Mouse (Mus musculus): ENCODE measurements around the gene Nip7. TPM values are rescaled to one million over a fixed set of nuclear protein-coding genes. Genes with fewer than 3 reads are reported as not detected.

Nip7 gene
- polyA plus RNA-seq (2015; fragmentation: Nextera tagmentation; extraction: Ambion mirVana), result 68.6 and 75.3 TPM in 2 replicates

GRCm38 (mm10) chr8:107056076-107056972, at the start of gene Nip7, which contains the start of gene Cog8:
Gene Nip7 (plus strand): TSS chr8:107056877.
Gene Cog8 (minus strand): TSS chr8:107056689.
- WGBS, result under 1% methylated on average over 88 of the region's 88 CpGs
- Histone ChIP-seq H3K4me2 (ENCODE audit: low read depth, low read length) (peak within 1 kb of the TSS; percentile 91), H3K27me3 (ENCODE audit: control insufficient read depth, insufficient read depth, low read depth, low read length) (no peaks in the 10 kb centered on the region), H3K36me3 (ENCODE audit: control insufficient read depth, insufficient read depth, low read length) (peaks cover 25% of the 10 kb centered on the region), H3K4me1 (replicated peaks; ENCODE audit: control insufficient read depth, insufficient read depth, low read length) (peaks cover 17% of the 10 kb centered on the region), H3K27ac (ENCODE audit: low read length) (peak within 1 kb of the TSS; percentile 71), H3K9me3 (ENCODE audit: control insufficient read depth, low read length) (no peaks in the 10 kb centered on the region), H3K4me3 (ENCODE audit: low read length) (peak within 1 kb of the TSS; percentile 97), H3K9ac (ENCODE audit: low read length) (peak within 1 kb of the TSS; percentile 92)
- peak; percentile 96 for ATAC-seq (ENCODE audit: low read depth)

- Histone ChIP-seq H3K27me3 (ENCODE audit: control insufficient read depth, insufficient read depth, low read depth, low read length) (no peaks in the 10 kb centered on the region), H3K9ac (ENCODE audit: low read length) (no peak overlapping the region), H3K4me3 (ENCODE audit: low read length) (no peak overlapping the region), H3K36me3 (ENCODE audit: control insufficient read depth, insufficient read depth, low read length) (peaks cover 13% of the 10 kb centered on the region; the same call in 1 of the 2 replicates), H3K4me2 (ENCODE audit: low read depth, low read length) (no peak overlapping the region), H3K9me3 (ENCODE audit: control insufficient read depth, low read length) (no peaks in the 10 kb centered on the region), H3K4me1 (replicated peaks; ENCODE audit: control insufficient read depth, insufficient read depth, low read length) (no peaks in the 10 kb centered on the region), H3K27ac (ENCODE audit: low read length) (no peak overlapping the region)
- 69% methylated on average over 3 of the region's 3 CpGs for WGBS
- no peak for ATAC-seq (ENCODE audit: low read depth)
These were observed 48.9 kb upstream of the Nip7 start for GRCm38 (mm10) chr8:107007795-107008194.

GRCm38 (mm10) chr8:107012666-107013065, 44.0 kb upstream of the Nip7 start:
- H3K4me3 ChIP-seq (ENCODE audit: low read length), result no peak overlapping the region
- H3K9me3 ChIP-seq (ENCODE audit: control insufficient read depth, low read length), result no peaks in the 10 kb centered on the region
- H3K27ac ChIP-seq (ENCODE audit: low read length), result no peak overlapping the region
- ATAC-seq (ENCODE audit: low read depth), result no peak
- no peaks in the 10 kb centered on the region for H3K27me3 ChIP-seq (ENCODE audit: control insufficient read depth, insufficient read depth, low read depth, low read length)
- peaks cover 10% of the 10 kb centered on the region; the same call in 1 of the 2 replicates for H3K36me3 ChIP-seq (ENCODE audit: control insufficient read depth, insufficient read depth, low read length)
- no peaks in the 10 kb centered on the region for H3K4me1 ChIP-seq (replicated peaks; ENCODE audit: control insufficient read depth, insufficient read depth, low read length)
- H3K9ac ChIP-seq (ENCODE audit: low read length), result no peak overlapping the region
- 78% methylated on average over 2 of the region's 2 CpGs for WGBS
- H3K4me2 ChIP-seq (ENCODE audit: low read depth, low read length), result no peak overlapping the region

DNA sequence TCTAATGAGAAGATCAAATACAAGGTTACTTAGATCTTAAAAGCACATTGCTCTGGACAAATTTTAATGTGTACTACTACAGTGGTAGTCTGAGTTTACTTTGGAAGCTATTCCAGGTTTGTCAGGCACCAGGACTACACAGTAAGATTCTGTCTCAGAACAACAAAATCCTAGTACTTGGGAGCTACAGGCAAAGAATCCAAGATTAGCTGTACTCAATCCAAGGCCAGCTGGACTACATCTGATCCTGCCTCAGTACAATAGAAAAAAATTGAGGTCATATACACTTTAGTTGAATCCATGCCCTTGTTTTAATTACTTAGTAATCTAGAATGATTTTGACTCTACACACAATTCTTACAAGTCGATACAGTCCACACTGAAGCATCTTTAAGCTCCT, 41.8 kb upstream of the Nip7 start:
- 73% methylated on average over 1 of the region's 1 CpGs for WGBS
- H3K27ac ChIP-seq (ENCODE audit: low read length), result no peak overlapping the region

GRCm38 (mm10) chr8:107023479-107023878, 33.2 kb upstream of the Nip7 start:
- Histone ChIP-seq H3K4me1 (replicated peaks; ENCODE audit: control insufficient read depth, insufficient read depth, low read length) (no peaks in the 10 kb centered on the region), H3K9ac (ENCODE audit: low read length) (no peak overlapping the region)
- WGBS, result 89% methylated on average over 8 of the region's 8 CpGs

More for the DNA sequence above, 41.8 kb upstream of the Nip7 start:
- Histone ChIP-seq H3K9me3 (ENCODE audit: control insufficient read depth, low read length) (no peaks in the 10 kb centered on the region), H3K9ac (ENCODE audit: low read length) (no peak overlapping the region), H3K4me1 (replicated peaks; ENCODE audit: control insufficient read depth, insufficient read depth, low read length) (no peaks in the 10 kb centered on the region), H3K27me3 (ENCODE audit: control insufficient read depth, insufficient read depth, low read depth, low read length) (no peaks in the 10 kb centered on the region), H3K4me2 (ENCODE audit: low read depth, low read length) (no peak overlapping the region), H3K36me3 (ENCODE audit: control insufficient read depth, insufficient read depth, low read length) (peaks cover 5% of the 10 kb centered on the region; the same call in 1 of the 2 replicates), H3K4me3 (ENCODE audit: low read length) (no peak overlapping the region)
- ATAC-seq (ENCODE audit: low read depth), result peak; percentile 60; the same call in 1 of the 2 replicates

DNA sequence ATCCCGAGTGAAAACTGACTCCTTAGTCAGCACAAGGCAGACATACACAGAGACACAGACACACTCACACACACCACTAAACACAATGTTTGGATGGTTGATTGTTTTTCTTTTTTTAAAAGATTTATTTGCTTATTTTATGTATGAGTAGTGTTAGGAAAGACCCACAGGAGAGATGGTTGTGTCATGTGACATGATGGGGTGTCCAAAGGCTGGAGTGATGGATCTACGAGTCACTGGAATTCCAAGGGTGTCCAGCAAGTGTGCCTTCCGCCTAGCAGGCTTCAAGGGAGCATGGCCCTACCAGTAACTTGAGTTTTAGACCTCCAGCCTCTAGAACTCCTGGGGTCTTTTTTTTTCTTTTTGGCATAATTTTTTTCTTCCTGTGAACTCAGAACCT, 27.4 kb upstream of the Nip7 start:
- 55% methylated on average over 3 of the region's 3 CpGs for WGBS
- Histone ChIP-seq H3K4me3 (ENCODE audit: low read length) (no peak overlapping the region), H3K9ac (ENCODE audit: low read length) (no peak overlapping the region), H3K9me3 (ENCODE audit: control insufficient read depth, low read length) (no peaks in the 10 kb centered on the region), H3K4me2 (ENCODE audit: low read depth, low read length) (no peak overlapping the region), H3K27ac (ENCODE audit: low read length) (no peak overlapping the region), H3K4me1 (replicated peaks; ENCODE audit: control insufficient read depth, insufficient read depth, low read length) (peaks cover 17% of the 10 kb centered on the region), H3K27me3 (ENCODE audit: control insufficient read depth, insufficient read depth, low read depth, low read length) (no peaks in the 10 kb centered on the region), H3K36me3 (ENCODE audit: control insufficient read depth, insufficient read depth, low read length) (no peaks in the 10 kb centered on the region)
- no peak for ATAC-seq (ENCODE audit: low read depth)

More at GRCm38 (mm10) chr8:107023479-107023878, 33.2 kb upstream of the Nip7 start:
- Histone ChIP-seq H3K9me3 (ENCODE audit: control insufficient read depth, low read length) (no peaks in the 10 kb centered on the region), H3K4me3 (ENCODE audit: low read length) (no peak overlapping the region), H3K36me3 (ENCODE audit: control insufficient read depth, insufficient read depth, low read length) (no peaks in the 10 kb centered on the region), H3K27ac (ENCODE audit: low read length) (no peak overlapping the region), H3K27me3 (ENCODE audit: control insufficient read depth, insufficient read depth, low read depth, low read length) (no peaks in the 10 kb centered on the region), H3K4me2 (ENCODE audit: low read depth, low read length) (no peak overlapping the region)
- ATAC-seq (ENCODE audit: low read depth), result no peak

DNA sequence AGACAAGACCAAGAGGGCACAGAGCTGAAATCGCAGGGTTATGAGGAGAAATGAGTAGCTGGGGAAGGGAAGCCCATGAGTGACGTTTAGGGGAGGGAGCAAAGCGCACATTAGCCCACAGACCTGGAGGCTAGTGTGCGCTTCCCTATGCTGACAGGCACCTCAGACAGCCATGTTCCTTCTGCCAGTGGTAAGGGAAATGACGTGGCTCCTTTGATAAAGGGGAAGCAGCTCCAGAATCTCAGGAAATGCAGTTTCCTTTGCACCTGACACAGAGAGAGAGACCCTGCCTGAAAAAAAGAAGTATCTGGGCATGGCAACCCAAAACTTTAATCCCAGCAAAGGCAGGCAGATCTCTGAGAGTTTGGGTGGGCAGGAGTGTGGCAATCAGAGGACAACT, 26.6 kb upstream of the Nip7 start:
- Histone ChIP-seq H3K27ac (ENCODE audit: low read length) (no peak overlapping the region), H3K9me3 (ENCODE audit: control insufficient read depth, low read length) (no peaks in the 10 kb centered on the region), H3K4me2 (ENCODE audit: low read depth, low read length) (no peak overlapping the region), H3K36me3 (ENCODE audit: control insufficient read depth, insufficient read depth, low read length) (no peaks in the 10 kb centered on the region), H3K4me1 (replicated peaks; ENCODE audit: control insufficient read depth, insufficient read depth, low read length) (peaks cover 17% of the 10 kb centered on the region), H3K27me3 (ENCODE audit: control insufficient read depth, insufficient read depth, low read depth, low read length) (no peaks in the 10 kb centered on the region), H3K4me3 (ENCODE audit: low read length) (no peak overlapping the region), H3K9ac (ENCODE audit: low read length) (no peak overlapping the region)
- WGBS, result 59% methylated on average over 5 of the region's 5 CpGs
- ATAC-seq (ENCODE audit: low read depth), result no peak

GRCm38 (mm10) chr8:107030650-107031576, 25.8 kb upstream of the Nip7 start, which contains the start of gene Vps4a:
Gene Vps4a (plus strand): TSS chr8:107031222.
- peak within 1 kb of the TSS; percentile 97 for H3K9ac ChIP-seq (ENCODE audit: low read length)
- H3K27ac ChIP-seq (ENCODE audit: low read length), result peak within 1 kb of the TSS; percentile 87
- 4% methylated on average over 66 of the region's 66 CpGs for WGBS
- peak within 1 kb of the TSS; percentile 95 for H3K4me3 ChIP-seq (ENCODE audit: low read length)
- H3K4me2 ChIP-seq (ENCODE audit: low read depth, low read length), result peak within 1 kb of the TSS; percentile 85
- ATAC-seq (ENCODE audit: low read depth), result peak; percentile 97
- no peaks in the 10 kb centered on the region for H3K27me3 ChIP-seq (ENCODE audit: control insufficient read depth, insufficient read depth, low read depth, low read length)
- no peaks in the 10 kb centered on the region for H3K9me3 ChIP-seq (ENCODE audit: control insufficient read depth, low read length)
- H3K4me1 ChIP-seq (replicated peaks; ENCODE audit: control insufficient read depth, insufficient read depth, low read length), result peaks cover 17% of the 10 kb centered on the region
- no peaks in the 10 kb centered on the region for H3K36me3 ChIP-seq (ENCODE audit: control insufficient read depth, insufficient read depth, low read length)

All from lung, embryonic 16.5 days (tissue).